Mouse (Mus musculus): ENCODE results near the gene 4931406C07Rik. TPM values are rescaled to one million over a fixed set of nuclear protein-coding genes. Genes with fewer than 3 reads are reported as not detected.

Gene 4931406C07Rik
- polyA plus RNA-seq, 1 experiment from 2014 or later, result 15.4 TPM

GRCm38 (mm10) chr9:15242130-15242529 is 64.1 kb downstream of the 4931406C07Rik start:
- Histone ChIP-seq H3K4me2 (no peak overlapping the region), H3K27me3 (peaks cover 18% of the 10 kb centered on the region; the same call in 1 of the 2 replicates), H3K4me1 (replicated peaks) (peaks cover 21% of the 10 kb centered on the region), H3K36me3 (no peaks in the 10 kb centered on the region), H3K9ac (no peak overlapping the region), H3K9me3 (no peaks in the 10 kb centered on the region), H3K4me3 (no peak overlapping the region), H3K27ac (no peak overlapping the region)
- 100% methylated on average over 1 of the region's 1 CpGs for WGBS
- ATAC-seq (ENCODE audit: low FRiP score), result no peak

- Histone ChIP-seq H3K27ac (no peak overlapping the region), H3K4me1 (replicated peaks) (peaks cover 21% of the 10 kb centered on the region), H3K9ac (no peak overlapping the region), H3K4me2 (no peak overlapping the region), H3K36me3 (no peaks in the 10 kb centered on the region), H3K9me3 (no peaks in the 10 kb centered on the region), H3K27me3 (peaks cover 18% of the 10 kb centered on the region; the same call in 1 of the 2 replicates), H3K4me3 (no peak overlapping the region)
- 50% methylated on average over 9 of the region's 9 CpGs for WGBS
- no peak for ATAC-seq (ENCODE audit: low FRiP score)
These were observed 64.7 kb downstream of the 4931406C07Rik start for GRCm38 (mm10) chr9:15241596-15241939.

GRCm38 (mm10) chr9:15240863-15241595 is 65.2 kb downstream of the 4931406C07Rik start:
- Histone ChIP-seq H3K4me3 (no peak overlapping the region), H3K9ac (no peak overlapping the region), H3K9me3 (no peaks in the 10 kb centered on the region), H3K36me3 (no peaks in the 10 kb centered on the region), H3K4me1 (replicated peaks) (peaks cover 21% of the 10 kb centered on the region), H3K27me3 (peaks cover 18% of the 10 kb centered on the region; the same call in 1 of the 2 replicates), H3K4me2 (no peak overlapping the region), H3K27ac (no peak overlapping the region)
- no peak for ATAC-seq (ENCODE audit: low FRiP score)
- 77% methylated on average over 6 of the region's 6 CpGs for WGBS

GRCm38 (mm10) chr9:15240006-15240405 is 66.2 kb downstream of the 4931406C07Rik start:
- Histone ChIP-seq H3K9ac (peak overlapping the region; percentile 11; the same call in 1 of the 2 replicates), H3K4me3 (no peak overlapping the region), H3K4me2 (peak overlapping the region; percentile 78), H3K36me3 (no peaks in the 10 kb centered on the region), H3K27ac (no peak overlapping the region), H3K4me1 (replicated peaks) (peaks cover 21% of the 10 kb centered on the region), H3K9me3 (no peaks in the 10 kb centered on the region), H3K27me3 (peaks cover 18% of the 10 kb centered on the region; the same call in 1 of the 2 replicates)
- ATAC-seq (ENCODE audit: low FRiP score), result no peak
- WGBS, result 93% methylated on average over 6 of the region's 6 CpGs

GRCm38 (mm10) chr9:15239042-15239925 is 67.0 kb downstream of the 4931406C07Rik start, which contains the start of gene Vstm5:
Vstm5 (plus strand) TSS chr9:15239045.
- H3K27me3 ChIP-seq, result peaks cover 18% of the 10 kb centered on the region; the same call in 1 of the 2 replicates

GRCm38 (mm10) chr9:15238297-15238990 is 67.8 kb downstream of the 4931406C07Rik start:
- Histone ChIP-seq H3K27me3 (peaks cover 18% of the 10 kb centered on the region; the same call in 1 of the 2 replicates), H3K9ac (peak overlapping the region; percentile 80), H3K4me1 (replicated peaks) (peaks cover 21% of the 10 kb centered on the region), H3K4me2 (peak overlapping the region; percentile 78), H3K4me3 (peak overlapping the region; percentile 54), H3K27ac (peak overlapping the region; percentile 83), H3K36me3 (no peaks in the 10 kb centered on the region), H3K9me3 (no peaks in the 10 kb centered on the region)
- ATAC-seq (ENCODE audit: low FRiP score), result peak; percentile 47
- WGBS, result 80% methylated on average over 16 of the region's 16 CpGs

More at GRCm38 (mm10) chr9:15239042-15239925, 67.0 kb downstream of the 4931406C07Rik start, which contains the start of gene Vstm5:
- peak within 1 kb of the TSS; percentile 80 for H3K9ac ChIP-seq
- no peaks in the 10 kb centered on the region for H3K9me3 ChIP-seq
- no peaks in the 10 kb centered on the region for H3K36me3 ChIP-seq
- ATAC-seq (ENCODE audit: low FRiP score), result peak; percentile 96
- H3K27ac ChIP-seq, result peak within 1 kb of the TSS; percentile 83
- H3K4me1 ChIP-seq (replicated peaks), result peaks cover 21% of the 10 kb centered on the region
- H3K4me2 ChIP-seq, result peak within 1 kb of the TSS; percentile 78
- 5% methylated on average over 35 of the region's 35 CpGs for WGBS
- H3K4me3 ChIP-seq, result peak within 1 kb of the TSS; percentile 54

GRCm38 (mm10) chr9:15237516-15238296 is 68.5 kb downstream of the 4931406C07Rik start:
- Histone ChIP-seq H3K4me2 (peak overlapping the region; percentile 10; the same call in 1 of the 2 replicates), H3K4me1 (replicated peaks) (peaks cover 21% of the 10 kb centered on the region), H3K36me3 (no peaks in the 10 kb centered on the region), H3K9ac (peak overlapping the region; percentile 80; the same call in 1 of the 2 replicates), H3K4me3 (no peak overlapping the region), H3K27me3 (peaks cover 18% of the 10 kb centered on the region; the same call in 1 of the 2 replicates), H3K27ac (no peak overlapping the region), H3K9me3 (no peaks in the 10 kb centered on the region)
- ATAC-seq (ENCODE audit: low FRiP score), result no peak
- 55% methylated on average over 14 of the region's 14 CpGs for WGBS

- Histone ChIP-seq H3K4me1 (replicated peaks) (peaks cover 21% of the 10 kb centered on the region), H3K36me3 (no peaks in the 10 kb centered on the region), H3K4me3 (no peak overlapping the region), H3K27me3 (peaks cover 18% of the 10 kb centered on the region; the same call in 1 of the 2 replicates), H3K9me3 (no peaks in the 10 kb centered on the region), H3K4me2 (no peak overlapping the region), H3K27ac (no peak overlapping the region), H3K9ac (no peak overlapping the region)
- 71% methylated on average over 3 of the region's 3 CpGs for WGBS
- no peak for ATAC-seq (ENCODE audit: low FRiP score)
These were observed 70.3 kb downstream of the 4931406C07Rik start for GRCm38 (mm10) chr9:15235986-15236385.

- Histone ChIP-seq H3K27ac (no peak overlapping the region), H3K4me2 (no peak overlapping the region), H3K27me3 (peaks cover 11% of the 10 kb centered on the region; the same call in 1 of the 2 replicates), H3K9ac (no peak overlapping the region), H3K36me3 (no peaks in the 10 kb centered on the region), H3K9me3 (no peaks in the 10 kb centered on the region), H3K4me3 (no peak overlapping the region), H3K4me1 (replicated peaks) (peaks cover 10% of the 10 kb centered on the region)
- no peak for ATAC-seq (ENCODE audit: low FRiP score)
- WGBS, result 100% methylated on average over 1 of the region's 1 CpGs
These were observed 72.6 kb downstream of the 4931406C07Rik start for GRCm38 (mm10) chr9:15233604-15234003.

Data from hindbrain, embryonic 13.5 days (tissue).